Mouse (Mus musculus): ENCODE data around the gene Ubl7.
A peak's percentile ranks its signal among the peaks of the same experiment; 100 is the strongest.
"Not testable (repeated sequence)": the region's sequence is repeated elsewhere in the genome, so short reads cannot be mapped to it uniquely, and the experiment has no call there.

Gene Ubl7

DNA sequence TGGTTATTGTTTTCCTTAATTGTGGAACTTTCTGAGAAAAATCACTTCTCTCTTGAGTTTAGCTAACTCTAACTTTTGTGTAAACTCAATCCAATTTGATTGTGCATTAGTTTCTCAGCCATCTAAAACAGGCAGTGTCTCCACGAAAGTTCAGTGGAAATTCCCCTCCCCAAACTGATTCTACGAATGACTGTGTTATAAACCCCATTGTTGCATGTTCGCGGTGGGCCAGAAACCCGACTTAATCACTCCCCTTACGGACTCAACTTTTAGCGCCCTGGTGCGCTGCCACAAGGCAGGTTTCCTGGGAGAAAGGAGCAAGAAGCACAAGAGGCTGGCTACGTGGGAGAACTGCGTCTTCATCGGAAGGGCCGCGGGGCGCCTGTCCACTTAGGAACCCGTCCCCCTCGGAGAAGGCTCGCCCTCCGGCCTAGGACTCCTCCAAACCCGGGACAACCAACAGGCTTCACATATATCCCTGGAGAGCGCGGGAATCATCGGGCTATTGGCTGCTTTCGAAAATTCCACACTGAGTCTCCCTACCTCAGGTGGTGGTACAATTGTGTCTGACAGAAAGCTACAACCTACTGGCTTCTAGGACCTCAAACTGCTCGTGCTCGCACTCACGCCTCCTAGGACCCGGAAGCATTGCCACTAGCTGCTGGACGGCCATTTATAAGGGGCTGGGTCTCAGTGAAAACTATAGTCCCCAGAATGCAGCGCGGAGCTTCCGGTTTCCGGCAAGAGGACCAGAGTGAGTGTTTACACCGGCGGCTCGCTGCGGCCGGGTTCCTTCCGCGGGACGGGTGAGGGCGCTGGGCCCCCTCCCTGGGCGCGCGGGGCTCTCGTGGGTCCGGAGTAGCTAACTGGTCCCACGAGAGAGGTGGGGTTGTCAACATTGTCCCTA is at the start of gene Ubl7:
Gene Ubl7, plus strand, starts transcription at position 726 of the 907 bp plus-strand sequence.
- peak; percentile 86 for DNase-seq (ENCODE audit: low read depth)

DNA sequence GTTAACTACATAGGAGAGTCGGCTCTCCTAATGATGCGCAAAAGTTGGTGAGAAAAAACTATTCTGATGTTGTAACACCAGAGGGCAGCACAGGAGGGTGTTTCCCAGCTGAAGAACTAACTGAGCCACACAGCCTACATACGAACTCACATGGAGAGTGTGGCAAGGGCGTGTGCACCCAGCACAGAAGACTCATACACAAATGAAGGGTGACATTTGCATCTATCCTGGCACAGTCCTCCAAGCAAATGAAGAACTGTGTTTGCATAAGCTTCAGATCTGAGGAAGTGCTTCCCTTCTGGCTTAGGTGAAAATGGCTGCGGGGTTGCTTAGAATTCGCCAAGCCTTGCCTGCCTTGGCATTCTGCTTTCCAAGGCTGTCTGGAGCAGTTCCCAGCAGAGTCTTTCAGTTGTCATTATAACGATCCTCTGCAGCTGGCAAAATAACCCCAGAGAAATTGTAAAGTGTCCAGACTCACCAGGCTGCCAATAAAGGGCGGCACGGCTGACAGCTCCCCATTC is 48.8 kb upstream of the Ubl7 start:
- DNase-seq (ENCODE audit: low read depth), result no peak

DNA sequence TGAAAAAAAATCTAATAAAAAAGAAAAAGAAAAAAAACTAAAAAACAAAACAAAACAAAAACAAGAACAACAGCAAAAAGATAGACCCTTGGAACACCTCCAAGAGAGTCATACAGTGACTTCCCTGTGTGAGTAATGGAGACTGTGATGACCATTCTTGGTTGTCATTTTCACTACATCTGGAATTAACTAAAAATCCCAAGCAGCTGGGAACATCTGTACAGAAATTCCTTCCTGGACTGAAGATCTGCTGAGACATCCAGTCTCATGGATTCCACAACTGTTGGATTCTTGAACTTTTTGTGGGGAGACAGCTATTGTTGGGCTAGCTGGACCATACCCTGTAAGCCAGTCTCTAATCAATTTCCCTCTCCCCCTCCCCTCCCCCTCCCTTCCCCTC is 46.4 kb upstream of the Ubl7 start:
- no peak for DNase-seq (ENCODE audit: low read depth)

DNA sequence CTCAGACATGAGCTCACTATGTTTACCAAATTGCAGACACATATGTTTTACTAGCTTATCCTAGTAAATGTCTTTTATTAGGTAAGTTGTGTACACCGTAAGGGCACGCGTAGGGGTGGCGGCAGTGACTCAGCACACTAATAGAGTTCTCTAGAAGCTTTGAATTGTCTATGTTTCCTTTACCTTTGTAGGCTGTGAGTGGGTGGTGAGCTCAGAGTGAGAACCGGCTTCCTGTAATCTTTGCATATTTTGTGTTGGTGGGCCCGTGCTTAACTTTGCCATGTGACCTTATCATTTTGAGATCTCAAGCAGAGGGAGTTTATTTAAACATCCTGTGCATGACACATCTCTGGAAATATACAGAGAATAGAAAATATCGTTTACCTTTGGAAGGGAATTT is 44.2 kb upstream of the Ubl7 start:
- no peak for DNase-seq (ENCODE audit: low read depth)

DNA sequence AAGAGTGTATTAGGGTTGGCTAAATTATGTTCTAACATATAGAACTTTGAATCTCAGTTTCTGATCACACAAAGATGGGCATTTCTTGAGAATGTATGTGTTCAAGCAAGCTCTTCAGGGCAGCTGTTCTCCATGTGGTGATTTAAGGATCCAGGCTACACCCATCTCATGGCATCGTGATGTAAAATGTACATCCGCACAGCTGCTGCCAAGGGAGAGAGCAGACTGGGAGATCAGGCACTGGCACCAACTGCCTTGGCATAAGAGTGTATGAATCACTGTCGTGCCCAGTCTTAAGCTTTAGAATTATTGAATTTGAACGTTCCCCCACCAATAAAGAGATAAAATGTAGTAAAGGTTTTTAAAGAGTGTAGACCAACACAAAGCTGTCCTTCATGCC is 43.5 kb upstream of the Ubl7 start:
- DNase-seq (ENCODE audit: low read depth), result no peak

DNA sequence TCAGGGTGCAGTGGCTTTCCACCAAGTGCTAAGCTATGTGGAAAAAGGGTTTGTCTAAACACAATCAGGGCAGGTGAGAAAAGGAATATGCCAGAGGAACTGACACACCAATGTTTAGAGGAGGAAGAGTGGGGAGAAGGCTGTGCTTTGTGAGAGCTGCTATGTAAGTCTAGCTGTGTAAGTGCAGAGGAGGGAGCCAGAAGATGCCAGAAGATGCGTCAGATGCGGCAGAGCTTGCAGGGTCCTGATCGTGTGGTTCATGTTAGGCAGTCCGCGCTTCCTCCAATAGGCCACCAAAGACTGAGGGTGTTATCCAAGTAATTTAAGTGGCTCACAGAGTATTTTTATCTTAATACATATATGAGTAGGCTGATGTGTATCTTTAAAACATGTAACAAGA is 42.9 kb upstream of the Ubl7 start:
- no peak for DNase-seq (ENCODE audit: low read depth)

DNA sequence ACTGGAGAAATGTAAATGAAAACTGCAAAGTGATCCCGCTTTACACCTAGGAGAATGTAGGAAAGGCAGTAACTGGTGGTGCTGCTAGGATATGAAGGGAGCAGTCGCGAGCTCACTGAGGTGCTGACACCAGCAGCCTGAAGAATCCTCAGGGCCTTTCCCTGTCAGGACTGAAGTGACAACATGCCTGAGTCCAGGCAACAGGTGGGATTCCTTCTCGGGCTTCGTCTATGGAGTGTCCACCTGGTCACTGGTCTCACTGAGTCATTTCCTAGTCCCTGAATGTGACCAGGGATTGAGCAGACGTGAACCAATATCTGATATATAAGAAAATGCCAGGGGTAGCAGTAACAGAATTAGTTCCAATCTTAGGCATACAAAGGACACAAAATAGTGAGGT is 42.0 kb upstream of the Ubl7 start:
- DNase-seq (ENCODE audit: low read depth), result no peak

DNA sequence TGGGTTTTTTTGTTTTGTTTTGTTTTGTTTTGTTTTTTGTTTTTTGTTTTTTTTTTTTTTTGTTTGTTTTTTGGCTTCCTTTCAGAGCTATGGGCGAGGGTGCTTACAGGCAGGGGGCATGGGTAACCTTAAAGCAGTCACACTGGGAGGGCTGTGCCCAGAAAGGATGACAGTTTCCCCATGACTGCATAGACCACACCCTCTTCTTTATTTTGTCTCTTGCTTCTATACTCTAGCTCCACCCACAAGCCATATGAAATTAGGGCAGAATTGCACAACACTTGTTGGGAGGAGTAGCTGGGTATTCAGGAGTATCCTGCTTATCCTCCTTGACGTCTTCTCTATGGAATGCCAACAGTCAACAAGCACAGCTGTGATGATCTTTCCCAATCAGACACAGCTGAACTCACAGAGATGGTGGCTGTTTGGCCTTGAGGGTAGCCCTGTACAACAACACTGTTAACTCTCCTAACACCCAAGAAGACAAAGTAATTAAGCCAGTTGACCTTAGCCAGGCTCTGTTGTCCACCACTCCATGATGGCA is 40.4 kb upstream of the Ubl7 start:
- DNase-seq (ENCODE audit: low read depth), result no peak

- no peak for DNase-seq (ENCODE audit: low read depth)
Measured at GRCm38 (mm10) chr9:57874134-57874533, 36.6 kb upstream of the Ubl7 start.

GRCm38 (mm10) chr9:57874994-57875393 is 35.8 kb upstream of the Ubl7 start:
- no peak for DNase-seq (ENCODE audit: low read depth)

- no peak for DNase-seq (ENCODE audit: low read depth)
Measured at GRCm38 (mm10) chr9:57879213-57879612, 31.6 kb upstream of the Ubl7 start.

- DNase-seq (ENCODE audit: low read depth), result no peak
Measured at GRCm38 (mm10) chr9:57880278-57880677, 30.5 kb upstream of the Ubl7 start.

- not testable (repeated sequence) for DNase-seq (ENCODE audit: low read depth)
Measured at GRCm38 (mm10) chr9:57881781-57882180, 29.0 kb upstream of the Ubl7 start.

GRCm38 (mm10) chr9:57883413-57883812 is 27.4 kb upstream of the Ubl7 start:
- DNase-seq (ENCODE audit: low read depth), result no peak

DNA sequence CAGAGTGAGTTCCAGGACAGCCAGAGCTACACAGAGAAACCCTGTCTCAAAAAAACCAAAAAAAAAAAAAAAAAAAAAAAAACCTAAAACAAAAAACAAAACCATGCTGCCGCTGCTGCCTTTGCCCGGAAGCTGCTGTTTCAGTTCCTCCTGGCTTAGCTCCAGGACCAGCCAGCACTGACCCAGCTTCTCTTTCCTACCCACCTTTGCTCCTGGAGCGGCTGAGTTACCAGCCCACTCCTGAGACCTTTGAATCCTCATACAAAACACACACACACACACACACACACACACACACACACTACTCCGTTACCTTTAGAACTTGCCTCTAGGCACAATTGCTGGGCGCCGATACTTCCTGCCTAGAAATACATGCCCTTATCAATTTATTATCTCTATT is 22.7 kb upstream of the Ubl7 start:
- no peak for DNase-seq (ENCODE audit: low read depth)

- DNase-seq (ENCODE audit: low read depth), result no peak
Measured at GRCm38 (mm10) chr9:57900478-57900877, 10.3 kb upstream of the Ubl7 start.

- DNase-seq (ENCODE audit: low read depth), result no peak
Measured at GRCm38 (mm10) chr9:57901197-57901596, 9.6 kb upstream of the Ubl7 start.

GRCm38 (mm10) chr9:57901601-57902000 is 9.2 kb upstream of the Ubl7 start:
- no peak for DNase-seq (ENCODE audit: low read depth)

DNA sequence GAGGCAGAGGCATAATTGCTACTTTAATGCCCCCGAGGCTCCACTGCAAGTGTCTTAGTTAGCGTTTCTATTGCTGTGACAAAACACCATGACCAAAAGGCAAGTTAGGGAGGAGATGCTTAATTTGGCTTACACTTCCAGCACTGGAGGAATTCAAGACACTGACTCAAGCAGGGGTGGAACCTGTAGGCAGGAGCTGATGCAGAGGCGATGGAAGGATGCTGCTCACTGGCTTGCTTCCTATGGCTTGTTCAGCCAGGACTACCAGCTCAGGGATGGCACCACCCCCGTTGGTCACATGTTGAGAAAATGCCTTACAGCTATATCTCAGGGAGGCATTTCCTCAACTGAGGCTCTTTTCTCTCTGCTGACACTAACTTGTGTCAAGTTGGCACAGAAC is 8.6 kb upstream of the Ubl7 start:
- DNase-seq (ENCODE audit: low read depth), result no peak

DNA sequence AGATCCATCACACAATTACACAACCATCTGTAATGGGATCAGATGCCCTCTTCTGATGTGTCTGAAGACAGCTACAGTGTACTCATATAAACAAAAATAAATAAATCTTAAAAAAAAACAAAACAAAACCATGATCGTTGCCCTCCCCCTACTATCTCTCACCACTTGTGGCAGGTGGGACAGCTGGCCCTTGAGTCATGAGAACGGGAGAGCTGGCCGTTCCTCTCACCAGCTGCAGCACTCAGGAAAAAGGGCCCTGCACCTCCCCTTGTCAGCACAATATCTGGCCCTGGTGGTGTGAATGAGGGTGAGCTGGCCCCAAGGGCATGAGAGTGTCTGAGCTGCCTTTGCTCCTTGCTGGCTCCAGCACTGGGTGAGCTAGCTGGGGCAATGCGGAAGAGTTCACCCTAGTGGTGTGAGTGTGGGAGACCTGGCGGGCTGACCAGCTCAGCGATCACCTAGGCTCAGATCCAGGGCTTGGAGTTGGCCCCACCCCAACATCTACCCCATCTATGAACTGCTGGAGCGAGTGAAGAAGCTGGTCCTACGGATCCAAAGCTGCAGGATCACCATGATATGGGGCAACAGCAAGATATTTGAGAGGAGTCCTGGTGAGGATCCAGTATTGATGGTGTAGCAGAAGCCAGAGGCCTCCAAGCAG is 7.1 kb upstream of the Ubl7 start:
- no peak for DNase-seq (ENCODE audit: low read depth)

DNA sequence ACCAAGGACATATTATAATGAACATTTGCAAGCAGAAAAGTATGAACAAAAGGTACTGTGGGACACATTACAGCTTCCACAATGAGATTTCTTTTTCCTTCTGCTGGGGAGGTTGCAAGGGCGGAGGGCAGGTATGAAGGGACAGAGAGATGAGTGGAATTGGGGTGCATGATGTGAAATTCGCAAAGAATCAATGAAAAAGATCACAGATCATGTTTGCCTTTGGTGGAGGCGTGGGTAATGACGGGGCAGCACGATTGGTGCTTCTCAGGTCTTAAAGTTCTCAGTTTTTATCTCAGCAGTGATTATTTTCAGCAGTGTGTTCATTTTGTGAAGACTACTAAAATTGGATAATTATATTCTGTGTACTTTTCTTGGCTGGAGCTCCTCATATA is 6.5 kb upstream of the Ubl7 start:
- DNase-seq (ENCODE audit: low read depth), result no peak

DNA sequence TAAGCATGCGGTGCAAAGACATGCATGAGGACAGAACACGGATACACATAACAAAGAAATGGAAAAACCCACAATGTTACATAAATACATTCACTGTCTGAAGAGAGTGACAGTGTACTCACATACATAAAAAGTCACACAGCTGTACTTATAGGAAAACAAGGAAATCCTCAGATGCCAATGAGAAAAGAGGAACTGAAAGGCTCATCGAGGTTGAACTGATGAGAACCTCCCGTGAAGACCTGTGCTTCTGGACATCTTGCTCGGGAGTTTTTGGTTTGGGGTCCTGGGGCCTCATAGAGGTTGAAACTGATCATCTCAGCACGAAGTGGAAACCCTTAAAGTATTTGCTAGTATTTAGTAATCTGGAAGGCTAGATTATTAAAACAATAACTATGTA is 3.6 kb upstream of the Ubl7 start:
- DNase-seq (ENCODE audit: low read depth), result no peak

DNA sequence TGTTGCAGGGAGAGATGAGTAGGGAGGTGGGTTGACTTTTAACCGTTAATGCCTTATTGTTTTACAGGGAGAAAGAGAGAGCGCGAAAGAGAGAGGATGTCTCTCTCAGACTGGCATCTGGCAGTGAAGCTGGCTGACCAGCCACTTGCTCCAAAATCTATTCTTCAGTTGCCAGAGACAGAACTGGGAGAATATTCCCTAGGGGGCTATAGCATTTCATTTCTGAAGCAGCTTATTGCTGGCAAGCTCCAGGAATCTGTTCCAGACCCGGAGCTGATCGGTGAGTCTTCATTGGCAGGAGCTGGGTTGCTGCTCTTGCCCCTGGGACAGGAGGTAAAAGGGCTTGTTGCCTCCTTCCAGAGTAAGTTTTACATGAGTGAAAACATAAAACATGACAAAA is 1.8 kb downstream of the Ubl7 start:
- DNase-seq (ENCODE audit: low read depth), result no peak
